Mouse (Mus musculus) testis, adult 2 months (tissue): Measurements from ENCODE around the gene Suclg1. TPM values are rescaled to one million over a fixed set of nuclear protein-coding genes. Genes with fewer than 3 reads are reported as not detected.

Experiments
- H3K27ac ChIP-seq: fragments of 200-500 bp; 2 replicates; pipeline ENCODE4 v1.5.1; 2012; ENCODE audit warnings: low read depth, low read length; ENCODE audit not compliant: control insufficient read depth, insufficient read depth
- H3K27me3 ChIP-seq: fragments of 200-500 bp; 2 replicates; pipeline ENCODE4 v1.6.1; 2012; ENCODE audit warnings: mild to moderate bottlenecking, low read length, moderate library complexity; ENCODE audit not compliant: control insufficient read depth, insufficient read depth
- H3K36me3 ChIP-seq: fragments of 200-500 bp; 2 replicates; pipeline ENCODE4 v1.6.1; 2012; ENCODE audit warnings: mild to moderate bottlenecking, low read length; ENCODE audit not compliant: control insufficient read depth, insufficient read depth
- H3K4me1 ChIP-seq: fragments of 200-500 bp; 2 replicates; pipeline ENCODE4 v1.6.1; 2012; ENCODE audit warnings: low read length; ENCODE audit not compliant: control insufficient read depth, insufficient read depth
- H3K4me3 ChIP-seq: fragments of 200-500 bp; 2 replicates; pipeline ENCODE4 v1.5.1; 2012; ENCODE audit warnings: low read depth, mild to moderate bottlenecking, low read length, moderate library complexity, mixed read lengths; ENCODE audit not compliant: control insufficient read depth
- CTCF ChIP-seq: fragments of 200-500 bp; IDR thresholded peaks from 2 replicates; pipeline ENCODE4 v1.5.1; 2012; ENCODE audit warnings: low read depth, mild to moderate bottlenecking, inconsistent platforms, low read length, moderate library complexity; ENCODE audit not compliant: control insufficient read depth, insufficient read depth, insufficient replicate concordance
- POLR2A ChIP-seq: fragments of 200-500 bp; IDR thresholded peaks from 2 replicates; pipeline ENCODE4 v1.6.1; 2012; ENCODE audit warnings: low read depth, mild to moderate bottlenecking, inconsistent platforms, low read length, moderate library complexity; ENCODE audit not compliant: control insufficient read depth
- polyA plus RNA-seq: library from polyadenylated mRNA; depleted of rRNA; stranded (reverse); fragments of >200 nt; gene quantifications from 2 replicates; pipeline ENCODE4 v1.2.3, GENCODE M21; 2012

The Suclg1 gene
- polyA plus RNA-seq, 1 experiment = 112 TPM

GRCm38 (mm10) chr6:73232152-73232584 is 16.0 kb upstream of the Suclg1 start:
- Histone ChIP-seq H3K4me3 (peak overlapping the region; percentile 44), H3K27ac (peak overlapping the region; percentile 59)

GRCm38 (mm10) chr6:73233202-73233726 is 14.9 kb upstream of the Suclg1 start:
- Histone ChIP-seq H3K27me3 (no peaks in the 10 kb centered on the region), H3K4me3 (peak overlapping the region; percentile 38; the same call in 1 of the 2 replicates), H3K4me1 (peaks cover 12% of the 10 kb centered on the region), H3K36me3 (no peaks in the 10 kb centered on the region), H3K27ac (no peak overlapping the region; the same call in 1 of the 2 replicates)
- TF ChIP-seq CTCF (no peak), POLR2A (no peak)

More at GRCm38 (mm10) chr6:73232152-73232584, 16.0 kb upstream of the Suclg1 start:
- peaks cover 12% of the 10 kb centered on the region for H3K4me1 ChIP-seq
- no peak for TF ChIP-seq CTCF
- 0 out of 2 replicates have a peak, but pooled peaks have one; percentile 25 for TF ChIP-seq POLR2A
- no peaks in the 10 kb centered on the region for H3K36me3 ChIP-seq
- no peaks in the 10 kb centered on the region for H3K27me3 ChIP-seq

GRCm38 (mm10) chr6:73234302-73234900 is 13.8 kb upstream of the Suclg1 start:
- no peak overlapping the region for H3K27ac ChIP-seq
- no peak overlapping the region for H3K4me3 ChIP-seq
- H3K36me3 ChIP-seq = no peaks in the 10 kb centered on the region
- no peak for TF ChIP-seq POLR2A
- TF ChIP-seq CTCF = no peak
- no peaks in the 10 kb centered on the region for H3K27me3 ChIP-seq
- peaks cover 12% of the 10 kb centered on the region for H3K4me1 ChIP-seq

GRCm38 (mm10) chr6:73235650-73236049 is 12.5 kb upstream of the Suclg1 start:
- no peaks in the 10 kb centered on the region for H3K27me3 ChIP-seq

GRCm38 (mm10) chr6:73246821-73247220 is 1.4 kb upstream of the Suclg1 start:
- no peak overlapping the region for H3K4me3 ChIP-seq
- peaks cover 5% of the 10 kb centered on the region for H3K4me1 ChIP-seq
- no peaks in the 10 kb centered on the region for H3K36me3 ChIP-seq
- TF ChIP-seq CTCF (no peak), POLR2A (no peak)
- no peak overlapping the region for H3K27ac ChIP-seq
- H3K27me3 ChIP-seq = no peaks in the 10 kb centered on the region

More at GRCm38 (mm10) chr6:73235650-73236049, 12.5 kb upstream of the Suclg1 start:
- no peak overlapping the region for H3K27ac ChIP-seq
- no peaks in the 10 kb centered on the region for H3K36me3 ChIP-seq
- no peak overlapping the region for H3K4me3 ChIP-seq
- TF ChIP-seq CTCF = no peak
- no peak for TF ChIP-seq POLR2A
- peaks cover 12% of the 10 kb centered on the region for H3K4me1 ChIP-seq

GRCm38 (mm10) chr6:73247452-73247851 is 730 bp upstream of the Suclg1 start:
- Histone ChIP-seq H3K27me3 (no peaks in the 10 kb centered on the region), H3K36me3 (no peaks in the 10 kb centered on the region), H3K4me1 (peaks cover 5% of the 10 kb centered on the region), H3K27ac (no peak overlapping the region), H3K4me3 (no peak overlapping the region)
- no peak for TF ChIP-seq POLR2A
- no peak for TF ChIP-seq CTCF

GRCm38 (mm10) chr6:73249049-73249422 is 854 bp downstream of the Suclg1 start:
- Histone ChIP-seq H3K36me3 (no peaks in the 10 kb centered on the region), H3K4me1 (peaks cover 5% of the 10 kb centered on the region), H3K27me3 (no peaks in the 10 kb centered on the region), H3K4me3 (peak overlapping the region; percentile 100), H3K27ac (peak overlapping the region; percentile 82)
- TF ChIP-seq POLR2A (no peak), CTCF (no peak)

GRCm38 (mm10) chr6:73249851-73250250 is 1.7 kb downstream of the Suclg1 start:
- peak overlapping the region; percentile 45; the same call in 1 of the 2 replicates for H3K4me3 ChIP-seq

More at GRCm38 (mm10) chr6:73249851-73250250, 1.7 kb downstream of the Suclg1 start:
- TF ChIP-seq CTCF = no peak
- no peak for TF ChIP-seq POLR2A
- H3K4me1 ChIP-seq = peaks cover 5% of the 10 kb centered on the region
- H3K36me3 ChIP-seq = no peaks in the 10 kb centered on the region
- H3K27ac ChIP-seq = no peak overlapping the region
- H3K27me3 ChIP-seq = no peaks in the 10 kb centered on the region
